Mouse (Mus musculus) layer of hippocampus, adult 9-11 months (tissue): ENCODE data around the gene Dhx30.
"Not testable (repeated sequence)": the region's sequence is repeated elsewhere in the genome, so short reads cannot be mapped to it uniquely, and the experiment has no call there.

ENCODE experiments used
- DNase-seq: peaks from one replicate; pipeline ENCODE4 v3.0.0; 2022

Gene Dhx30

DNA sequence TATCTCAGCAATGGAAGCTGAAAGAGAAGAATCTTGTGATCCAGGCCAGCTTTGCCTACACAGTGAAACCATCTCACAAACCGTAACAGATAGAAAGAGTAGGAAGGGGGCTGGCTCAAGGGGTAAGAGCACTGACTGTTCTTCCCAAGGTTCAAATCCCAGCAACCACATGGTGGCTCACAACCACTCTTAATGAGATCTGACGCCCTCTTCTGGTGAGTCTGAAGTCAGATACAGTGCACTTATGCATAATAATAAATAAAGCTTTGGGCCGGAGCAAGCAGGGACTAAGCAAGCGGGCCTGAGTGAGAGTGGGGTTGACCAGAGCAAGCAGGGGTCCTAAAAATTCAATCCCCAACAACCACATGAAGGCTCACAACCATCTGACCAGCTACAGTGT lies 24.3 kb downstream of the Dhx30 start:
- DNase-seq: no peak

DNA sequence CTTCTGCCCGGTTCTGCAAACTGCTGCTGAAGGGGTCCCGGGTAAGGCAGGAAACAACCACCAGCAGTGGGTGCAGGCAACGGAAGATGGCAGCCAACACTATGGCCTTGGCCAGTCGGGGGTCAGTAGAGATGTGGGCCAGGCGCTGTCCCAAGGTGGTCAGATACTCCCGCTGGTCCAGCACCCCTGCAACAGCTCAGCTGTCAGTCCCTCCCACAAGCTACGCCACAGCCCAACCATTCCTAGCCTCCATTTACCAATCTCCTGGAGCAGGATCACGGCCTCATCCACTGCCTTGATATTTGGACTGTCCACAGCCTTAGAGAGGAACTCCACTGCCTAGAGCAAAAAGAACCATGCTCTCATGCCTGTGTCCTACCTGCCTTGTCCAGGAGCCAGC lies 31.9 kb downstream of the Dhx30 start:
- no peak for DNase-seq

DNA sequence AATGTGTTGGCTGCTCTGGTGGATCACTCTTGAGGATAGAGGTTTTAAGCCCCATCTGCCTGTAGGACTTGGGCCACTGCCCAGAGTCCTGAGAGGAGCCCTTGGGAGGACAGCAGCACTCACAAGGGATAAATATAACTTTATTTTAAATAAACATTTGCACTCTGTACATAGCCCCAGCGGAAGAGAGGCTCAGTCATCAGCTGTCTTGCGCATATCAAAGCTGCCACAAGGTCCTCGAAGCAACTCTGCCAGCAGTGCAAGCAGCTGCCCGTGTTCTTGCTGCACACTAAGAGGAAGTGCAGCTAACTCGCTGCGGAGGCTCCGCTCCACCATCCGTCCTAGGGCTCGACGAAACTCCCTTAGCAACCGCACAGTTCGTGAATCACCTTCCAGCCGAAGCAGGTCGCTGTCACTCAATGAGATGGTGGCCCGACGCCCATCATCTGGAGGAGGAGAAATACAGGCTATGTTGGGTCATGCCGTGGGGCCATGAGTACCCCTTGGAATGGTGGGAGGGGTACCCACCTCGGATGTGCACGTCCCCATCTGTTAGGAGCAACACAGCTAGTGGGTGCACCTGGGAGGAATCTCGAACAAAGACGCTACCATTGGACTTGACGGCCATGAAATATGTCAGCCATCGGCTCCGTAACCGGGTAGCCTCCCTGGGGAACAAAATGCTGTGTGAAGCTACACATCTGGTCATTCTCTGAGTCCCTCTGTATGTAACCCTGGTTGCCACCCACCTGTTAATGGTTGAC lies 33.2 kb downstream of the Dhx30 start:
- peak; percentile 42 for DNase-seq

DNA sequence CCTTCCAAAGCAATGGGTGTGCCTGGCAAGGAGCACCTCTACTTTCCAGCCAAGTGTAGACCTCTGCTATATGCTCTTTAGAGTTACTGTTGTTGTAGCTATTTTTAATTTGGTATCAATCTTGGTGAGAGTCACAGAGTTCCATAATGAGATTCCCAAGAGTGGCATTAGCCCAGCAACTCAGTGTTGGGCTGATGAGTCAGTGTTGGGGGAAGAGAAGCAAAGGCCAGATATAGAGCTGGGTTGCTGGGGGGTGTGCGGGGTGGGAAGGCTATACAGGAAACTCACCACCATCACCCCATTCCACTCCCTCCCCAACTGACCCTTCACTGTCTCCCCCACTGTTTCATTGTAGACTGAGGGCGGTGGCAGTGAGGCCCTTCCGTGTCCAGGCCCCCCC lies 36.6 kb downstream of the Dhx30 start:
- DNase-seq: no peak

DNA sequence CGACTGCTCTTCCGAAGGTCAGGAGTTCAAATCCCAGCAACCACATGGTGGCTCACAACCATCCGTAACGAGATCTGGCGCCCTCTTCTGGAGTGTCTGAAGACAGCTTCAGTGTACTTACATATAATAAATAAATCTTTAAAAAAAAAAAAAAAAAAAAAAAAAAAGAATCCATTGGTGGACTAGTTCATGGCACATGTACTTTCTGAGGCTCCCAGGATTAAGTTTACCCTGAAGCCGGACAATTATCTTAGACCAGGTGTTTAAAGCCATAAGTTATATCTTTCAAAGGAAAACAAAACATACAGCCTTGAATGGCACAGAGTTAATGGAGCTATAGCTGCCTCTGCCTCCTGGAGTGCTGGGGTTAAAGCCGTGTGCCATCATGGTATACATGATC lies 41.2 kb downstream of the Dhx30 start:
- DNase-seq: not testable (repeated sequence)

DNA sequence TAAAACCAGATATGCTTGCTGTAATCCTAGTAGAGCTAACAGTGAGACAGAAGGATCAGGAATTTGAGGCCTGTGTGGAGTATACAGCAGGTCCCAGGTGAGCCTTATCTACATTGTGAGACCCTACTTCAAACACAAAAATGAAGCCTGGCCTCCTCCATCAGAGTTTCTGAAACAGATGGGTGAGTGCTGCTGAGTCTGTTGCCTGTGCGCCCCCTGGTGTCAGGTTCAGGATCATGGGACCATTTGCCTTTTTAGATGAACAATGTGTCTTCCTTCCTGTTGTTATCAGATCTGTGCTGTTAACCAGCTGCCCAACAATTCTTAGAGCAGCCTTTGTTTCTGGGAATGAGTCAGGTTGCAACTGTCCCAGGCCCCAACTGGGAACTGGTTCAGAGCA lies 45.8 kb downstream of the Dhx30 start:
- DNase-seq: peak; percentile 86

DNA sequence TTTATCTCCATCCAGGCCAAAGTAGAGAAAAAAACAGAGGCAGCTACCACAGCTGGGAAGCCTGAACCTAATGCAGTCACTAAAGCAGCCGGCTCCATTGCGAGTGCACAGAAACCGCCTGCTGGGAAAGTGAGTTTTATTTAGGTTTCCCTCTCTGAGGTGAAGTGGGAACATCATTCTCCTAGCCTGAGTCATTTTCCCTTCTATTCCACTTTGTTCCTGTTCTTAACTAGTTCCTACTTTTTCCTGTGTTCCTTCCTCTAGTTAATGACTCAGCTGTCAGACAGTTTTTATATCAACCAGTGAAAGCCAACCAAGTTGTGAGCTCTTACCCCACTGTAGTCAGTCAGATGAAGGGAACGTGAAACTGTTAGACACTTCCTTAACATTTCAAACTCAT lies 46.6 kb downstream of the Dhx30 start:
- no peak for DNase-seq

DNA sequence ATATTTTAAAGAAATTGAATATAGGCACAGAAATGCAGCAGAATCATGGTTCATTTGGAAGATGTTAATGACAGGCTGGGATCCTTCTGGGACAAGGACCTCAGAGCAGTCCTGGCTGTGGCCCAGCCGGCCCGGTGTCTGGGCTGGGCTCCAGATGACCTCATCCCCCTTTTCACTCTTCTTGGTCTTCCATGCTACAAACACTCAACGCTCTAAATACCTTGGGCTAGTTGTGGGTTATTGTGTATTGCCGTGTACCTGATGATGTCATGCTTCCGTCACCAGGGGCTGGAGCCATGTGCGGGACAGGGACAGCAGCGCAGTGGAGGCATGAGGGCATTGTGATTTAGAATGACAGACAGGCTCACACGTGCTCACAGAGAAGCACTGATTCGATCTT lies 47.3 kb downstream of the Dhx30 start:
- no peak for DNase-seq

DNA sequence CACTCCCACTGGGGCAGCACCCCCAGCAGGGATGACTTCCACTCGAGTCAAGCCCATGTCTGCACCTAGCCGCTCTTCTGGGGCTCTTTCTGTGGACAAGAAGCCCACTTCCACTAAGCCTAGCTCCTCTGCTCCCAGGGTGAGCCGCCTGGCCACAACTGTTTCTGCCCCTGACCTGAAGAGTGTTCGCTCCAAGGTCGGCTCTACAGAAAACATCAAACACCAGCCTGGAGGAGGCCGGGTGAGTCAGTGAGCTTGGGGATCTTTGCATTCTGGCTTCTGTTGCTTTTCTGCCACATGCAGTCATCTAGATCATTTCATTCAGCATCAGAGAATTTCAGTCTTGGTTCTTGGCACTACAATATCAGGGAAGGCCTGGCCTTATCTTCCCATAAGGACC lies 48.9 kb downstream of the Dhx30 start:
- DNase-seq: no peak

DNA sequence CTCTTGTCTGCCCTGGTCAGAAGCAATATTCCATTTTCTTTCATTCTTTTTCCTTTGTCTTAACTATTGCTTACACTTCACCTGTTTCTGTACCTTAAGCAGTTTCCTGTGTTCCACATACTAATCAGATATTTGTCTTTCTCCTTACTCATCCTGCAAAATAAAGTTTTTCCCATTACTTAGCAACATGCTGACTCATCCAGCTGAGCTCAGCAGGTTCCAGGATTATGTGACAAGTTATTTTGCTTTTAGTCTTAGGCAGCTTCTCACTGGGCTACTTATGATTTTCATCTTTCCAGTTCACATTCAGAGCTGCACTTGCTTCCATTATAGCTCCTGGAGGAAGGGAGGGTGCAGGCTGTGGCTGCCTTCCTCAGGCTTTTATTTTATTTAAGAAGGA lies 53.0 kb downstream of the Dhx30 start:
- no peak for DNase-seq

DNA sequence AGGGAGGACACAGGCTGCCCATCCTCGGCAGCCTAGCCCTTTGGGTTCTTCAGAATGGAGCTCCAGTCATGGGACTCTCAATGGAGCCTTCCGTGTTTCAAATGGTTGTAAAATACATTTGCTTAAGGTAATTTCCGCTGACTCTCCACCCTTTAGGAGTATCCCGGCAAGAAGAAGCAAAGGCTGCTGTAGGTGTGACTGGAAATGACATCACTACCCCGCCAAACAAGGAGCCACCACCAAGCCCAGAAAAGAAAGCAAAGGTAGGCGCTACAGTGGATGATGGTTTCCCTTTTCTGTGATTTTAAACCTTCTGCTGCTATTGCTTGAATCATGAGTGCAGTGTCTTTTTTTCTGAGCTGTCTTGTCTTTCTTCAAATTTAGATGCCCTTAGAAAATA lies 54.8 kb downstream of the Dhx30 start:
- no peak for DNase-seq

DNA sequence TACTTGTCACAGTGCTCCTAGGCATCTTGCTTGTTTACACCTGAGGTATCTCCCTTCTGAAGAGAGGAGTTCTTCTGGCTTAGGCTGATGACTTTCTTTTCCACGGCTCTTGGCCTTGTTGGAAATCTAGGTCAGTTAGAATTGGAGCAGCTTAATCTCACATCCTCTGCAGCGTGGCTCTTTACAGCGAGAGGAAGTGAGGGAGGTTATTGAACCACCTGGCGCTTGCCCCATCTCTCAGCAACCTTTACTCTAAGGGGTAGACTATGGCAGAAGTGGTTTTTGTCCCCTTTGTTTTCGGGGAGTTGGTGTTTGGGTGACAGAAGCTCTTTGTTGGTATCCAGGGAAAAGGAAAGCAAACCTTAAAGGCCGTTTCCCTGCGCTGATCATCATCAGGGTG lies 55.2 kb downstream of the Dhx30 start:
- no peak for DNase-seq

DNA sequence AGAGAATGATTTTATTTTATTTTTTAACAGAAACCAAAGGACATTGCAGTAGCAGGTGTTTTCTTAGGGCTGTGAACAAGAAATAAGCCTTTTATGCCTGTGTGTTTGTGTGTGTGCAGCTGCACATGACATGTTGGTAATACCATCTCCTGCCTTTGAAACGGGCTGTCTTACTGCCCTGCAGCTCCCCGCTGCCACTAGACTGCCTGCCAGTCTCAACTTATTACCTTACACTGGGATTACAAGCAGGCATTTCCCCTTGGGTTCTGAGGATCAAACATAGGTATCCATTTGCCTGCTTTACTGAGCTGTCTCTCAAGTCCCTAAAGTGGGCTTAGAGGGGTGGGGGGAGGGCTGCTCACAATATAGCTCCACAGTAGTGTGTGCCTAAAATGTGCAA lies 56.9 kb downstream of the Dhx30 start:
- DNase-seq: no peak

DNA sequence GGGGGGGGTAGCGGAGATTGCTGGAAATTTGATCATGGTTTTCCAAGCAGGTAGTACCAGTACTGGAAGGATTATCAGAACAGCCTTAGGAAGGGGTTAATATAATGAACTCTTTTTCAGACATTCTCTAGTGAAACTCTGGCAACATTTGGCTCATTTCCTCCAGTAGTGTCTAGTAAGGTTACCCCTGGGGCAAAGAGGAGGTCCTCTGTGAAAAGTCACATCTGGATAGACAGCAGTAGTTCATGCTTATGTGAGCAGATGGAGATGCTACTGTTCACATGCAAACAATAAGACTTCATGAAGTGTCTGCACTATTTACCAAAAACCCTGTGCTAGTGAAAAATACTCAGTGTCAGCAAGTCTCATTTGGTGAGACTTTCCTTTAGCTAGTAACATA lies 60.4 kb downstream of the Dhx30 start:
- DNase-seq: no peak

DNA sequence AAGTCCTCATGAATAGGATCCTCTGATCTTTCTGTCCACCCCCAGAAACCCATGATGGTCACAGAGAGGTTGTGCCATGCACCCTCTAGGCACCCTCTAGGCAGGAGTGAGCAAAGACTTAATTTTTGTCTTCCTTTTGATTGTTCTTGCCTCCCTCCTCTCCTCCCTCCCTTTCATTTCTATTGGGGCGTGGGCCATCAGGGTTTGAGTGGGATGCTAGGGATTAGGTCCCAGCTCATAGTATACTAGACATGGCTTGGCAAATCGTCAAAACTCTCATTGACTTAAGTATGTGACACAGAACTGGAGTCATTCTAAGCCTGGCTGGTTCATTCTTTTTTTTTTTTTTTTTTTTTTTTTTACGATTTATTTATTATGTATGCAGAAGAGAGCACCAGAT lies 62.8 kb downstream of the Dhx30 start:
- no peak for DNase-seq

DNA sequence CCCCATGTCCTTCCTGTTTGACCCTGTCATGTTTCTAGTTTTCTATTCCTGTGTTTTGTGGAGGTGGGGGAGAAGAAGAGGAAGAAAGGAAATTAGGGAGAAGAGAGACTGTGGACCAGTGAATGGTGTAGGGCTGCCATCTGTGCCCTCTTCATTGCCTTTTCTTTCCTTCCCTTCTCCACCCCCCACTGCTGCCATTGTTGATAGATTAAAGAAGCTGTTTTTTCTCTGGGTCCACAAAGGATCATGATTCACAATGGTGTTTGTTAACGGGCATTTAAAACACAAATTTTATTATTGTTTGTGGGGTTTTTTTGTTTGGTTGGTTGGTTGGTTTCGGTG lies 63.6 kb downstream of the Dhx30 start:
- no peak for DNase-seq

DNA sequence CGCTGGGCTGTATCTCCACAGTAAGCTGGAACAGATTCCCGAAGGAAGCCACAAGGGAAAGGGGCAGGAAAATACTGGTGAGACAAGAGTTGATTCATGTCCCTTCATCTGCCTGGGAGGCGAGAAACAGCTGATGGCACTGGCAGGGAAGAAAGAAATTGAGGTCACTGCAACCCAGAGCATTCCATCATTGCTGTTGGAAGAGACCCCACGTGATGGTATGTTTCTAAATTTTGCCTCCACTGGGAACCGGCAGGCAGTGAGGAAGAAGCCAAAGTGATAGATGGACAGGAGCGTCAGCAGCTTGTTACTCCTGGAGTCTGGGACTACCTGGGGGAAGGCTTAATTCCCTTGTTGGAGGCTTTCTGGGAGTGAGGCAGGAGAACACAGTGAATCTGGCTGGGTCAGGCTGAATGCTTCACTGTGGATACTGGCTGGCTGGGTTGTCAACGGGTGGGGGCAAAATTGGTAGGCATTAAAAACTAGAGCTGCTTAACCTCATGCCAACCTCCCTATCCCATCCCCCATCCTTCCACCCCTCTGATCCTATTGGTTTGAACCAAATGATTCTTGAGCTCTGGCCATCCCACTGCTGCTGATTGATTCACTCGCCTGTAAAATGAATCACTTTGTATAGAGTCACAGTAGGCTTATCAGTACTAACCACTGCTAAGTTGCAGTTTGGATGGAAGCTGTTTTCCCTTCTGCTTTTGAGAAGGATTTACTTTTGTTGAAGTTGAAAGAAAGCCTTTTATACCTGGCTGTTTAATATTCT lies 64.1 kb downstream of the Dhx30 start:
- DNase-seq: peak; percentile 80

DNA sequence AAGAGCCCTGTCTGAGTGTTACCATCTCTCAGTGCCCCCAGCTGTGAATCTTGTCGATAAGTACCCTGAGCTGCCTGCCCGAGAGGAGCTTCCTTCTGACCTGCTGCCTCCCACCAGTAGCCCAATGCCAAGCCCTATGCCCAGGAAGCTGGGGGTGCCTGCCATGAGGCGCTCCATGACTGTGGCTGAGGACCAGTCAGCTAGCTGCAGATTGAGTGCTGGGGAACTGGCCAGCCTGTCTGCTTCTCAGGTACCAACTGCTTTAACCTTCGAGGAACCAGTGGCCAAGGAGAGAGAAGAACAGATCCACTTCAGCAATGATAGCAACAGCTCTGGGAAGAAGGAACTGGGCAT lies 64.7 kb downstream of the Dhx30 start:
- DNase-seq: no peak

DNA sequence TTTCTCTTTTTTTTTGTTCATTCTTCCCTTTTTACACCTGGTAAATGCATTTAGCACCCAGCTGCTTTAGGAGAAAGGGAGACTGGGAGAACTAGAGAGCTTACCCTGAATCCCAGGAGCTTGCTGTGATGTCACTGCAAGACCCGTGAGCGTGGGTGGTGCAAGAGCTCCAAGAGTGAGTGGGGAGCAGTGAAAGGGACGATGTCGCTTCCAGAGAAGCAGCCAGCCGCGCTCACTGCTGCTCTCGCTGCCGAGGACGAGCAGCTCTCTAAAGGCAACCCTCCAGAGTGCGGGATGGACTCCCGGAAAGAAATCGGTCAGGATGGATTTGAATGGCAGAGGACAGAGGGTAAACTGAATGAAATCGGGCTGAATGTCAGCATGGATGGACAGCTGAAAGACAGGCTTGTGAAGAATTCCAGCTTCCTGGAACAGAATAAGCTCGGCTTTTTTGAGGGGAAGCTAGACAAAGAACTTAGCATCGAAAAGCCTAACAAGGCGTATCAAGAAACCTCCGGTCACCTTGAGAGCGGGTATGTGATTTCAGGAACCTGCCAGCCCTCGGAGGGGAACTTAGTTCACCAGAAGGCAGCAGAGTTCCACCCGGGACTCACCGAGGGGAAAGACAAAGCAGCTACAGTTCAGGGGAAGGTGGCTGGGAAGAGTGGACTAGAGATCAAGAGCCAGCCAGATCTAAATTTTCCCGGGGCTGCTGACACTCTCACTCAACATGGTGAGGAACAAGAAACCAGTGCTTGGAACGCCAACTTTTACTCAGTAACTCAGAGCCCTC lies 65.6 kb downstream of the Dhx30 start:
- peak; percentile 87 for DNase-seq

DNA sequence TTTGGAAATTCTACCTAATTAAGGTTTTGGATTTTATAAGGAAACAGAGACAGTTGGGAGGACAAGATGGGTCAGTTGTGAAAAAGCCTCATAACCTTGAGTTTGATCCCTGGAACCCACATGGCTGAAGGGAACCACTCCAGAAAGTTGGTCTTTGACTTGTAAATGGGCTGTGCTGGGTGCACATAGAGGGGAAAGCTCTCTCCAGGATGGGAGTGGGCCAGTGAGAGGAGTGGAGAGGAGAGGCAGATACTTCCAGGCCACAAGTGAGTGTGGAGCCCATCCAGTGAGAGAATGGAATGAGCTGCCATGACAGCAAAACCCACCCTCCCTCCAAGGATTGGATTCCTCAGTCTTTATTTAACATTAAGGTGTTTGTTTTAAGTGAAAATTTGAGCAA lies 66.4 kb downstream of the Dhx30 start:
- no peak for DNase-seq

DNA sequence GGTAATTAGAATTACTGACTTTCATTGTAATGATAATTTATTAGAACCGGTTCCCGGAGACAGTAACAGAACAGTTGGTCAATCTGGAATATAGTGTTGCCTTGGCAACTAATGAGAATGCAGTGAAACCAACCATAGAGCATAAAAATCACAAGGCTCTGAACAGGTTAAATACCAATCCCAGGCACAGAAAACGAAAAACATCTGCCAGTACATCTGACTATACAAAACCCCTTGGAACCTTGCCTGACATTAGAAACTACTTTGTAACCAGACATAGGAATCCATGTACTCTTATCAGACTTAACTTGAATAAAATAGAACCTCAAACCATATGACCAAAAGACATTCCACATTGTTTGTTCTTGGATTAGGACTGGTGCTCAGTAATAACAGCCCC lies 69.8 kb downstream of the Dhx30 start:
- peak; percentile 29 for DNase-seq

DNA sequence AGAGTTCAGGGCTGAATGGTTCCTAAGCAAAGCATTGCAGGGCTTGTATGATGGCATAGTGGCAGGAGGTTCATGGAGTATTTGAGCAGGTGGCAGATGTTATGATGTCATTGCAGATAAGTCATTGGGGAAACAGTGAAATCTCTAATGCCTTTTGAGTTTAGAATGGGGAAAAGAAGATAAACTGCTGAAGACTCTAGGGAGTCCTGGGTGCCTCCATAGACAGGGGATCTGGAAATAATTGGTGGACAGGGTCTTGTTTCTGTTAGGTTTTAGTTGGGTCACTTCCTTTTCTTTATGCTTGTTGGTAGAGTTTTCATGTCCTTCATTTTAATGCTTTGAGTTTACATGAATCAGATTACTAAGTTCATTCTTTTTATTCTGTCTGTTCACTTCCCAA lies 70.4 kb downstream of the Dhx30 start:
- no peak for DNase-seq

DNA sequence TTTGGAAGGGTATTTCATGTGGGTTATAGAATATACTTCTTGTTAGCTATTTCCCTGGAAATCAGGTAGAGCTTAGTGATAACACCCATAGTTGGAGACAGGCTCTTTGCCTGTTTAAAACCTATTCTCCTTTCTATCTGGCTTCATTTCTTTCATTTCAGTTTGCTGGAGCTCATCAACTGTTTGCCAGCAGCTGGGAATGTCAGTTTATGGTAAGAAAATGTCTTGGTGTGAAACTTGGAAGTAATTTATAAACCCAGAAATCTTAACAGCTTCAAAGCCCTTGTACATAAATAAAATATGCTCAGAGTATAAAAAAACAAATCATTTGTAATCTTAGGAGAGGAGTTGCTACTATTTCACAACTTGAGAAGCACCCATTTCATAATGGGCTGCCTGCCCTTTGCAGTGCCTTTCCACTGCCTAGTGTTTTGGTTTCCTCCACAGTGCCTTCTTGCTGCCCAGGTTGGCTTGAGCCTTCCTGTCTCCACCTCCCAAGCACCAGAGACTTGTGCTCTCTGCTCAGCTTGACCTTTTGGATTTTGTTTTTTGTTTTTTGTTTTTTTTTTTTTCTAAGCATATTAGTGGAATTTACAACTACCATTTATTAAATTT lies 71.8 kb downstream of the Dhx30 start:
- no peak for DNase-seq

DNA sequence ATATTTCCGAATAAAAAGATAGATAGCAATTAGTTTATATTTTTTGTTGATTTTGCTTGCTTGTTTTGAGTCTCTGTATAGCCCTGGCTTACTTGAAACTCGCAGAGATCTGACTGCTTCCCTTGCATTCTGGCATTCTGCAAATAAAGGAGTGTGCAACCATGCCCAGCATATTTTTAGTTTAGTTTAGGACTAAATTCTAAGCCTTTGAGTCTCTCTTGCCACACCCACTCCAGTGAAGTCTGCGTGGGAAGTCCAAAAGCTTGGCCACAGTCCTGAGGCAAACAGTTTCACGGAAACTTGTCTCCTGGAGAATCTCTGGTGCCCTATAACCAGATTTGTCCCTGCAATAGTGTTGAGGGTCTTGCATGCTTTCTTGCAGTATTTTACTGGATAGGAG lies 73.3 kb downstream of the Dhx30 start:
- DNase-seq: no peak
